In the genomic region with DNA sequence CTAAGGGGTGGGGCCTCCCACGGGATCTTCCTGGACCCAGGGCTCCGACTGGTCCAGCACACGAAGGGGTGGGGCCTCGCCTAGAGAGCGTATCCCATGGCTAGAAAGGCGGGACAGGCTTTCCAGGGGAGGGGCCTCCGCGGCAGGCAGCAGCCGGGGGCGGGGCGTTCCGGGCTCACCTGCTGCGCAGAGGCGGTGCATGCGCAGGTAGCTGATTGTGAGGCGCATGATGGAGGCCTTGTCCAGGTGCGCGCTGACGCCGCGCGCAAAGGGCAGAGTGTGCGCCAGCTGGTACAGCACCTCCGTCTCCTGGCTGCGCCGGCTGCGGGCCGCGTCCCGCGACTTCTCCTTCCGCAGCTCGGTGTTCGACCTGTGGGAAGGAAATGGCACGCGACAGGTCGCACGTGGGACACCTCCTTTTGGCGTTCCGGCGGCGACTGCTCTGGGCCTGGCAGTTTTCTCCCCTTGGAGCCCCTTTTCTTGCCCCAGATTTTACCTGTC, we compare ENCODE assay signal across 8 mouse cellular contexts. TPM values are rescaled to one million over a fixed set of nuclear protein-coding genes. Genes with fewer than 3 reads are reported as not detected.
DNase-seq lines count a peak whose midpoint lies in the region; ATAC-seq and TF ChIP-seq lines count a peak whose summit lies in the region.

No protein-coding gene starts in this region.

- intact Hi-C loops in heart, postnatal 14 days (cut with DNase I) = no loop called here

- H3K27ac ChIP-seq in cerebellum, adult 2 months (ENCODE audit: insufficient read depth, low read length) = peak overlapping the region; percentile 32
- H3K27ac ChIP-seq in forebrain, embryonic 16.5 days (ENCODE audit: low read length) = peak overlapping the region; percentile 53

- H3K9me3 ChIP-seq in forebrain, embryonic 16.5 days (ENCODE audit: control insufficient read depth, low read length) = no peaks in the 10 kb centered on the region

- peak overlapping the region; percentile 70 for H3K9ac ChIP-seq in forebrain, embryonic 16.5 days (replicated peaks; ENCODE audit: low read depth, low read length)

- TF ChIP-seq POLR2A in cerebellum, adult 2 months (IDR thresholded peaks at IDR 0.05; ENCODE audit: borderline replicate concordance, insufficient read depth, low read length) = peak; percentile 49

- H3K4me2 ChIP-seq in forebrain, embryonic 16.5 days (ENCODE audit: low read length) = peak overlapping the region; percentile 85

- peaks cover 17% of the 10 kb centered on the region for H3K4me1 ChIP-seq in cerebellum, adult 2 months (ENCODE audit: control insufficient read depth, insufficient read depth, low read length)
- peaks cover 48% of the 10 kb centered on the region for H3K4me1 ChIP-seq in forebrain, embryonic 16.5 days (replicated peaks; ENCODE audit: control insufficient read depth, insufficient read depth, low read length)

- TF ChIP-seq CTCF in cerebellum, adult 2 months (IDR thresholded peaks at IDR 0.05; ENCODE audit: borderline replicate concordance, insufficient read depth, low read depth, low read length) = no peak

- H3K4me3 ChIP-seq in cerebellum, adult 2 months (replicated peaks; ENCODE audit: insufficient read depth, low read depth, low read length) = peak overlapping the region; percentile 56
- peak overlapping the region; percentile 59 for H3K4me3 ChIP-seq in forebrain, embryonic 16.5 days (replicated peaks; ENCODE audit: low read length)

- peak; percentile 83 for DNase-seq in MEL-GATA-1-ER (ENCODE audit: extremely low read depth, low read depth)
- peak; percentile 91 to 92 for DNase-seq in cerebellum, adult 2 months
- peak; percentile 84 to 86 for DNase-seq in heart, postnatal 14 days
- DNase-seq in layer of hippocampus, adult 18-20 months (ENCODE audit: low spot score in 2 of 2) = peak; percentile 85 to 94
- DNase-seq in lung, adult 18-20 months = peak; percentile 94 to 97
- peak; percentile 83 for DNase-seq in ovary, postnatal 36 days (ENCODE audit: low spot score)
- DNase-seq in thymus, postnatal 10 days (ENCODE audit: low spot score in 2 of 2) = peak; percentile 70 to 72

- H3K36me3 ChIP-seq in forebrain, embryonic 16.5 days (ENCODE audit: control insufficient read depth, insufficient read depth) = no peaks in the 10 kb centered on the region

- WGBS in cerebellum, adult 2 months = under 1% methylated on average over 42 of the region's 42 CpGs
- WGBS in forebrain, embryonic 16.5 days = under 1% methylated on average over 33 of the region's 42 CpGs

- ATAC-seq in forebrain, embryonic 16.5 days = peak; percentile 87

- no peaks in the 10 kb centered on the region for H3K27me3 ChIP-seq in cerebellum, adult 2 months (ENCODE audit: control insufficient read depth, insufficient read depth, low read length)
- H3K27me3 ChIP-seq in forebrain, embryonic 16.5 days (replicated peaks; ENCODE audit: control insufficient read depth, insufficient read depth, low read length) = no peaks in the 10 kb centered on the region

RNA-seq across cellular contexts. Expression of a gene that starts 6.1 kb away (rescaled TPM):
- 2.1 and 4.2 TPM in 2 replicates for polyA plus RNA-seq in cerebellum, adult 2 months (2012; rRNA removed)
- 4.4 TPM in 2 replicates for polyA plus RNA-seq in forebrain, embryonic 16.5 days (2015; fragmentation: Nextera tagmentation; extraction: Ambion mirVana)
- total RNA-seq in heart, postnatal 14 days (2021) = 1 to 10 TPM; 4.9 to 5.4 TPM
- 10 to 100 TPM in 1 of 2 experiments, 1 to 10 TPM in 1; 8.3 to 13.1 TPM for total RNA-seq in layer of hippocampus, adult 18-20 months (2021)

RNA-seq across cellular contexts. Expression of a gene that starts 17.7 kb away (rescaled TPM):
- polyA plus RNA-seq in cerebellum, adult 2 months (2012; rRNA removed) = 20.8 and 22.0 TPM in 2 replicates
- polyA plus RNA-seq in forebrain, embryonic 16.5 days (2015; fragmentation: Nextera tagmentation; extraction: Ambion mirVana) = 2.2 and 3.4 TPM in 2 replicates
- under 1 TPM; 0.05 TPM for total RNA-seq in heart, postnatal 14 days (2021)
- total RNA-seq in layer of hippocampus, adult 18-20 months (2021) = 1 to 10 TPM; 3.0 to 5.0 TPM

RNA-seq across cellular contexts. Expression of a gene that starts 28.4 kb away (rescaled TPM):
- polyA plus RNA-seq in cerebellum, adult 2 months (2012; rRNA removed) = 306 and 336 TPM in 2 replicates
- polyA plus RNA-seq in forebrain, embryonic 16.5 days (2015; fragmentation: Nextera tagmentation; extraction: Ambion mirVana) = 115 and 121 TPM in 2 replicates
- total RNA-seq in heart, postnatal 14 days (2021) = 100 to 1,000 TPM; 101 to 108 TPM
- total RNA-seq in layer of hippocampus, adult 18-20 months (2021) = 100 to 1,000 TPM; 146 to 147 TPM

Comparison
In these comparisons a context has a peak if more than half of its experiments do, and no peak if none do; other contexts are left out.
1. Peak in every context shown above with its lines: DNase-seq, ATAC-seq, H3K4me3 ChIP-seq and H3K27ac ChIP-seq.